Mouse (Mus musculus) MEL (cell line): ENCODE data around the gene Wdr45.
"Not testable (repeated sequence)": the region's sequence is repeated elsewhere in the genome, so short reads cannot be mapped to it uniquely, and the experiment has no call there.

Experiments
- CTCF ChIP-seq, 3 experiments: IDR thresholded peaks in 2 of 3; conservative IDR thresholded peaks in 1 of 3; 2 replicates each; pipeline ENCODE4 v1.5.1; 2011 to 2012; ENCODE audit warnings: low read length in 3 of 3, low read depth in 2 of 3, mild to moderate bottlenecking in 2 of 3, improper control_type of control experiment in 1 of 3, inconsistent platforms in 1 of 3, mixed read lengths in 1 of 3, moderate library complexity in 1 of 3; ENCODE audit not compliant: control insufficient read depth in 1 of 3, insufficient read depth in 1 of 3, poor library complexity in 1 of 3, severe bottlenecking in 1 of 3
- EP300 ChIP-seq, 2 experiments: IDR thresholded peaks; 2 replicates each; pipeline ENCODE4 v1.6.1; 2011; ENCODE audit warnings: improper control_type of control experiment in 2 of 2, low read length in 2 of 2, low read depth in 1 of 2, mild to moderate bottlenecking in 1 of 2
- GATA1 ChIP-seq: IDR thresholded peaks from 2 replicates; pipeline ENCODE4 v1.6.1; 2011; ENCODE audit warnings: low read depth, low read length, improper control_type of control experiment
- POLR2A ChIP-seq, 2 experiments: IDR thresholded peaks; 2 replicates each; pipeline ENCODE4 v1.6.1; 2011 to 2012; ENCODE audit warnings: low read length in 2 of 2, mild to moderate bottlenecking in 2 of 2, control low read depth in 1 of 2, improper control_type of control experiment in 1 of 2, low read depth in 1 of 2, moderate library complexity in 1 of 2; ENCODE audit not compliant: control insufficient read depth in 1 of 2, insufficient read depth in 1 of 2, poor library complexity in 1 of 2

- not testable (repeated sequence) for TF ChIP-seq POLR2A (IDR thresholded peaks at IDR 0.05; ENCODE audit: control insufficient read depth in 1 of 2, insufficient read depth in 1 of 2, low read depth in 1 of 2, low read length in 2 of 2, poor library complexity in 1 of 2); GATA1; EP300 (IDR thresholded peaks at IDR 0.05; ENCODE audit: low read depth in 1 of 2, low read length in 2 of 2)
- peak in 2 of 3 experiments; percentile 16 to 36; a peak in 4 of 6 replicates for TF ChIP-seq CTCF (IDR thresholded peaks at IDR 0.05 in 2 of 3, conservative IDR thresholded peaks at IDR 0.05 in 1 of 3; ENCODE audit: control insufficient read depth in 1 of 3, insufficient read depth in 1 of 3, low read depth in 2 of 3, low read length in 3 of 3, poor library complexity in 1 of 3, severe bottlenecking in 1 of 3)
Observed at GRCm38 (mm10) chrX:7716058-7716457, 1.9 kb downstream of the Wdr45 start.
